Mouse (Mus musculus) ES-Bruce4 (cell line): ENCODE results near the gene Lrrc20. TPM values are rescaled to one million over a fixed set of nuclear protein-coding genes. Genes with fewer than 3 reads are reported as not detected.

Experiments used
- H3K27ac ChIP-seq: 2 replicates; pipeline ENCODE4 v1.5.1; 2012; ENCODE audit warnings: low read length, inconsistent platforms; ENCODE audit not compliant: insufficient read depth
- H3K27me3 ChIP-seq: 2 replicates; pipeline ENCODE4 v1.6.1; 2012; ENCODE audit warnings: mild to moderate bottlenecking, low read length, inconsistent platforms; ENCODE audit not compliant: control insufficient read depth, poor library complexity, insufficient read depth, severe bottlenecking
- H3K36me3 ChIP-seq: 2 replicates; pipeline ENCODE4 v1.6.1; 2012; ENCODE audit warnings: inconsistent platforms, mild to moderate bottlenecking, low read length, moderate library complexity; ENCODE audit not compliant: control insufficient read depth, poor library complexity, insufficient read depth, severe bottlenecking
- H3K4me1 ChIP-seq: one replicate; pipeline ENCODE4 v1.8.1; 2011; ENCODE audit warnings: low read length; ENCODE audit not compliant: control insufficient read depth, insufficient read depth
- H3K4me3 ChIP-seq: 2 replicates; pipeline ENCODE4 v1.5.1; 2011; ENCODE audit warnings: low read depth, mild to moderate bottlenecking, low read length
- H3K9ac ChIP-seq: 2 replicates; pipeline ENCODE4 v1.6.1; 2012; ENCODE audit warnings: low read depth, mild to moderate bottlenecking, inconsistent platforms; ENCODE audit not compliant: poor library complexity, severe bottlenecking
- H3K9me3 ChIP-seq: replicated peaks from 2 replicates; pipeline ENCODE4 v1.6.1; 2012; ENCODE audit warnings: mild to moderate bottlenecking, low read length, inconsistent platforms; ENCODE audit not compliant: control insufficient read depth, poor library complexity, insufficient read depth, severe bottlenecking
- CTCF ChIP-seq: IDR thresholded peaks from one replicate; pipeline ENCODE4 v1.8.1; 2011; ENCODE audit warnings: low read depth, low read length
- EP300 ChIP-seq: IDR thresholded peaks from 2 replicates; pipeline ENCODE4 v1.6.1; 2011; ENCODE audit warnings: low read depth, low read length; ENCODE audit not compliant: insufficient read depth
- POLR2A ChIP-seq: IDR thresholded peaks from one replicate; pipeline ENCODE4 v1.8.1; 2011; ENCODE audit warnings: low read length; ENCODE audit not compliant: insufficient read depth
- polyA plus RNA-seq: library from polyadenylated mRNA; stranded (reverse); fragments of >200 nt; gene quantifications from 2 replicates; pipeline ENCODE4 v1.2.4, GENCODE M21; 2011; ENCODE audit warnings: low read depth; ENCODE audit not compliant: missing spikeins, insufficient read depth, insufficient read length

Lrrc20 gene
- polyA plus RNA-seq, 1 experiment = 6.4 TPM

DNA sequence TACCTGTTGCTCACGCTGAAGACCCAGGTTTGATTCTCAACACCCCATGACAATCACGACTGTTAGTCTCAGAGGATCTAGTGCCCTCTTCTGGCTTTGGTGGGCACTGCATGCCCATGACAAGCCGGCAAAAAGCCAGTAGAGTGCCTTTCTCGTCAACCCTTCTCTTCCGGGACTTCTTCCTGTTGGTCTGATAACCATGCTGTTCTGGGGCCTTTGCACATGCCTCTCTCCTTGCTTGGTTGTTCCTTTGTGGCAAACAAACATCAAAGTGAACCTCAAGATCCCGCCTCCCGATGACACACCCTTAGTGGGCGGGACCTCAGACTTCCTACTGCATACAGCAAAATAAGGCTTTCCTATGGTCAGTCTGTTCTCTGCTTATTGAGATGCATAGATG lies 9.4 kb upstream of the Lrrc20 start:
- H3K36me3 ChIP-seq = no peaks in the 10 kb centered on the region
- H3K4me1 ChIP-seq = no peaks in the 10 kb centered on the region
- no peak overlapping the region for H3K27ac ChIP-seq
- peak overlapping the region; percentile 45 for H3K4me3 ChIP-seq
- no peaks in the 10 kb centered on the region for H3K27me3 ChIP-seq
- H3K9me3 ChIP-seq = no peaks in the 10 kb centered on the region
- no peak for TF ChIP-seq POLR2A
- no peak for TF ChIP-seq EP300
- TF ChIP-seq CTCF = peak; percentile 82
- no peak overlapping the region for H3K9ac ChIP-seq

DNA sequence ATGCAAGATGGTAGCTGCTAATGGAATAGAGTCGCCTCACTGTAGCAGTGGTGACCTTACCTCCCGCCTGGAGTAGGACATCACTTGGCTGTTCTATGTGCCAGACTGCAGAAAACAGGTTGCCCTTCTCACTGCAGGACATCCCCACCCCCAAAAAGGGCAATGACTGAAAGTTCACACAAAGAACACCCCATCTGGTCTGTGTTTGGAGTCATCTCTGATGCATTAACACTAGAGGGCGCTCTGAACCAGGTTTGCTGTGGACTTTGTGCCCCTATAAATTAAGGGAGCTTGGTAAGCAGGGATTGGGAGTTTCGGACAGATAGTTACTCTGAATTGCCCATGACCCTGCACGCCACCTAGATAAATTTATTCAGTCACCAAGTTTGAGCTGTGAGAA lies 8.7 kb upstream of the Lrrc20 start:
- Histone ChIP-seq H3K4me1 (no peaks in the 10 kb centered on the region), H3K36me3 (no peaks in the 10 kb centered on the region), H3K9me3 (no peaks in the 10 kb centered on the region), H3K27ac (no peak overlapping the region), H3K27me3 (no peaks in the 10 kb centered on the region), H3K9ac (no peak overlapping the region), H3K4me3 (no peak overlapping the region)
- TF ChIP-seq CTCF (peak; percentile 52), POLR2A (no peak)

DNA sequence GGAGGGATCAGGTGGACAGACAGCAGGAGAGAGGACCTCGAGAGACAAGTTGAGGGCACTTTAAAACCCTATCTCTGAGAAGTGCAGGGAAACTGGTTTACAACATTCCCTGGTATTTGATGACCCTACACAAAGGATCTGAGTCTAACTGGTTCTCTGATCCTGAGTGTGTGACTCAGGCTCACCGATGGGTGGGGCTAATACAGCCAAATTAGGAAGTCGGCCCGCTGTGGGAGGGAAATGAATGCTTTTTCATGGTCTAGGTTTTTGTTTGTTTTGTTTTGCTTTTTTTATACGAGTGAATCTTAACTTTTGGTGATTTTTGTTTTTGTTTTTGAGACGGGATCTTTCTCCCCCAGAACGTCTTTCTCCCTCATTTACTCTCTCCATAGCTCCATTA lies 6.7 kb upstream of the Lrrc20 start:
- Histone ChIP-seq H3K9ac (no peak overlapping the region), H3K27me3 (no peaks in the 10 kb centered on the region), H3K9me3 (no peaks in the 10 kb centered on the region), H3K4me1 (no peaks in the 10 kb centered on the region), H3K4me3 (no peak overlapping the region), H3K36me3 (no peaks in the 10 kb centered on the region), H3K27ac (no peak overlapping the region)
- TF ChIP-seq EP300 = no peak
- no peak for TF ChIP-seq CTCF
- no peak for TF ChIP-seq POLR2A

- Histone ChIP-seq H3K4me3 (no peak overlapping the region), H3K27me3 (no peaks in the 10 kb centered on the region), H3K36me3 (no peaks in the 10 kb centered on the region), H3K9ac (no peak overlapping the region), H3K9me3 (no peaks in the 10 kb centered on the region), H3K4me1 (no peaks in the 10 kb centered on the region), H3K27ac (no peak overlapping the region)
- no peak for TF ChIP-seq CTCF
- TF ChIP-seq EP300 = no peak
- no peak for TF ChIP-seq POLR2A
Observed at GRCm38 (mm10) chr10:61473640-61474039, 2.0 kb upstream of the Lrrc20 start.

DNA sequence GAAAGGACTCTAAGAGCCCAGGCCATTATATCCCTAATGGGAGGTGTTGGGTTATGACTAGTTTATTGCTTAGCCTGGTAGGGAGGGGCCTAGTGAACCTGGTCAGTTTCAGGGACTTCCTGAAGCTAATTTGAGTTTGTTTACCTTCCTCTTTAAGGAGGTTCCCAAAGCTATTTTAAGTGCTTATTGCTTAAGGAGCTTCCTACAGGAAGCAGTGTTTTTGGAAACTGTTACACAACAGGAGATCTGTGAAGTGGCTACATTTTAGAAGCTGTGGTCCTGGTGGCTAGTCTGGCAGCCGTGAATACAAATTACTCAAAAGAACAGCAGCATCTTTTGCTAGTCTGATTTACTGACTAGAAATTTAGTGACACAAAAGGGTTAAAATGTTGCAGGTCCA lies 1.3 kb upstream of the Lrrc20 start:
- Histone ChIP-seq H3K27me3 (no peaks in the 10 kb centered on the region), H3K36me3 (no peaks in the 10 kb centered on the region), H3K4me1 (no peaks in the 10 kb centered on the region), H3K9me3 (no peaks in the 10 kb centered on the region), H3K4me3 (no peak overlapping the region), H3K9ac (no peak overlapping the region), H3K27ac (no peak overlapping the region)
- TF ChIP-seq CTCF (no peak), POLR2A (no peak), EP300 (no peak)

GRCm38 (mm10) chr10:61476440-61477165 lies 1.0 kb downstream of the Lrrc20 start:
- no peaks in the 10 kb centered on the region for H3K9me3 ChIP-seq
- H3K27me3 ChIP-seq = no peaks in the 10 kb centered on the region
- peak overlapping the region; percentile 73 for H3K4me3 ChIP-seq
- H3K27ac ChIP-seq = no peak overlapping the region
- H3K4me1 ChIP-seq = no peaks in the 10 kb centered on the region
- TF ChIP-seq POLR2A (no peak), CTCF (no peak), EP300 (no peak)
- peak overlapping the region; percentile 29 for H3K9ac ChIP-seq
- H3K36me3 ChIP-seq = no peaks in the 10 kb centered on the region
